Mouse (Mus musculus) thymus, adult 2 months (tissue): ENCODE measurements around the gene Haghl.

Experiments used
- CTCF ChIP-seq: fragments of 200-500 bp; IDR thresholded peaks from 2 replicates; pipeline ENCODE4 v1.5.1; 2012; ENCODE audit warnings: mild to moderate bottlenecking, control low read depth, low read length, moderate library complexity, borderline replicate concordance; ENCODE audit not compliant: control insufficient read depth, poor library complexity, insufficient read depth; ENCODE audit errors: extremely low read depth
- POLR2A ChIP-seq: fragments of 200-500 bp; IDR thresholded peaks from 2 replicates; pipeline ENCODE4 v1.6.1; 2012; ENCODE audit warnings: mild to moderate bottlenecking, low read length, control low read depth, moderate library complexity; ENCODE audit not compliant: control insufficient read depth, poor library complexity, insufficient read depth; ENCODE audit errors: extremely low read depth

GRCm38 (mm10) chr17:25791320-25791842 is 5.9 kb upstream of the Haghl start:
- TF ChIP-seq CTCF (no peak), POLR2A (no peak)
